Mouse (Mus musculus) hindbrain, embryonic 16.5 days (tissue): Measurements from ENCODE around the gene 4930558C23Rik. TPM values are rescaled to one million over a fixed set of nuclear protein-coding genes. Genes with fewer than 3 reads are reported as not detected.
"Not testable (repeated sequence)": the region's sequence is repeated elsewhere in the genome, so short reads cannot be mapped to it uniquely, and the experiment has no call there.

Experiments used
- ATAC-seq: fragments of 200-750 bp; cut with Nextera tagmentation; 2 replicates; pipeline ENCODE4 v1.8.0; 2017; ENCODE audit warnings: moderate TSS enrichment, moderate library complexity
- H3K27ac ChIP-seq: fragments of 300-500 bp; sonication (generic); 2 replicates; pipeline ENCODE4 v1.5.1; 2014; ENCODE audit warnings: low read depth, mild to moderate bottlenecking, control low read depth, low read length, moderate library complexity
- H3K27me3 ChIP-seq: fragments of 300-500 bp; sonication (generic); replicated peaks from 2 replicates; pipeline ENCODE4 v1.6.1; 2014; ENCODE audit warnings: low read length; ENCODE audit not compliant: control insufficient read depth, insufficient read depth
- H3K36me3 ChIP-seq: fragments of 300-500 bp; sonication (generic); 2 replicates; pipeline ENCODE4 v1.6.1; 2014; ENCODE audit warnings: mild to moderate bottlenecking, low read length, moderate library complexity, mixed read lengths; ENCODE audit not compliant: control insufficient read depth, insufficient read depth
- H3K4me1 ChIP-seq: fragments of 300-500 bp; sonication (generic); 2 replicates; pipeline ENCODE4 v1.6.1; 2014; ENCODE audit warnings: low read depth, low read length; ENCODE audit not compliant: control insufficient read depth, insufficient read depth
- H3K4me2 ChIP-seq: fragments of 300-500 bp; sonication (generic); 2 replicates; pipeline ENCODE4 v1.6.1; 2014; ENCODE audit warnings: mild to moderate bottlenecking, low read length, control low read depth, moderate library complexity
- H3K4me3 ChIP-seq: fragments of 300-500 bp; sonication (generic); 2 replicates; pipeline ENCODE4 v1.5.1; 2014; ENCODE audit warnings: mild to moderate bottlenecking, low read length, control low read depth, moderate library complexity
- H3K9ac ChIP-seq: fragments of 300-500 bp; sonication (generic); 2 replicates; pipeline ENCODE4 v1.6.1; 2014; ENCODE audit warnings: low read depth, mild to moderate bottlenecking, control low read depth, low read length, moderate library complexity
- H3K9me3 ChIP-seq: fragments of 300-500 bp; sonication (generic); 2 replicates; pipeline ENCODE4 v1.6.1; 2014; ENCODE audit warnings: mild to moderate bottlenecking, low read length, moderate library complexity; ENCODE audit not compliant: control insufficient read depth
- WGBS: fragments of 180-500 bp; shearing (Covaris S2); extraction: QIAGEN DNeasy Blood & Tissue Kit; methylation state at CpG from one replicate; pipeline ENCODE4 v1.1.7; 2014; 5-methylcytosine and 5-hydroxymethylcytosine counted together
- polyA plus RNA-seq: library from polyadenylated mRNA; unstranded; fragments of >200 nt; fragmentation: Nextera tagmentation; extraction: Ambion mirVana; gene quantifications from 2 replicates; pipeline ENCODE4 v1.2.1, GENCODE M21; 2015

Gene 4930558C23Rik
- polyA plus RNA-seq: not detected in 2 replicates

GRCm38 (mm10) chr3:95402741-95403140 lies at the start of gene 4930558C23Rik:
4930558C23Rik (minus strand) TSS chr3:95402841.
- H3K4me2 ChIP-seq: no peak within 1 kb of the TSS
- no peak within 1 kb of the TSS for H3K4me3 ChIP-seq
- H3K4me1 ChIP-seq: no peaks in the 10 kb centered on the region
- H3K36me3 ChIP-seq: no peaks in the 10 kb centered on the region
- H3K9ac ChIP-seq: no peak within 1 kb of the TSS
- H3K27me3 ChIP-seq: no peaks in the 10 kb centered on the region
- no peak for ATAC-seq
- 95% methylated on average over 3 of the region's 3 CpGs for WGBS
- H3K27ac ChIP-seq: no peak within 1 kb of the TSS
- H3K9me3 ChIP-seq: no peaks in the 10 kb centered on the region

- Histone ChIP-seq H3K4me1 (no peaks in the 10 kb centered on the region), H3K4me2 (no peak overlapping the region), H3K27me3 (no peaks in the 10 kb centered on the region), H3K4me3 (no peak overlapping the region), H3K27ac (no peak overlapping the region), H3K36me3 (peaks cover 5% of the 10 kb centered on the region), H3K9ac (no peak overlapping the region), H3K9me3 (no peaks in the 10 kb centered on the region)
- 94% methylated on average over 3 of the region's 3 CpGs for WGBS
- ATAC-seq: no peak
These were observed 48.3 kb upstream of the 4930558C23Rik start for GRCm38 (mm10) chr3:95450915-95451314.

- H3K27me3 ChIP-seq: no peaks in the 10 kb centered on the region
- H3K9me3 ChIP-seq: no peaks in the 10 kb centered on the region
- peaks cover 5% of the 10 kb centered on the region for H3K36me3 ChIP-seq
- no peaks in the 10 kb centered on the region for H3K4me1 ChIP-seq
- 56% methylated on average over 1 of the region's 1 CpGs for WGBS
- no peak overlapping the region for H3K9ac ChIP-seq
- H3K27ac ChIP-seq: no peak overlapping the region
- H3K4me3 ChIP-seq: no peak overlapping the region
- H3K4me2 ChIP-seq: no peak overlapping the region
- ATAC-seq: no peak
These were observed 47.8 kb upstream of the 4930558C23Rik start for GRCm38 (mm10) chr3:95450408-95450807.

GRCm38 (mm10) chr3:95445311-95445710 lies 42.7 kb upstream of the 4930558C23Rik start:
- H3K4me1 ChIP-seq: no peaks in the 10 kb centered on the region
- no peak overlapping the region for H3K4me2 ChIP-seq
- H3K36me3 ChIP-seq: peaks cover 5% of the 10 kb centered on the region; the same call in 1 of the 2 replicates
- H3K9me3 ChIP-seq: no peaks in the 10 kb centered on the region
- H3K27me3 ChIP-seq: no peaks in the 10 kb centered on the region
- no peak overlapping the region for H3K4me3 ChIP-seq
- no peak for ATAC-seq
- 81% methylated on average over 4 of the region's 4 CpGs for WGBS
- H3K27ac ChIP-seq: no peak overlapping the region
- H3K9ac ChIP-seq: no peak overlapping the region

GRCm38 (mm10) chr3:95442406-95443117 lies 39.9 kb upstream of the 4930558C23Rik start:
- H3K27ac ChIP-seq: no peak overlapping the region
- 98% methylated on average over 5 of the region's 5 CpGs for WGBS
- no peaks in the 10 kb centered on the region for H3K27me3 ChIP-seq
- no peak overlapping the region for H3K9ac ChIP-seq
- H3K4me1 ChIP-seq: no peaks in the 10 kb centered on the region
- no peak overlapping the region for H3K4me3 ChIP-seq
- H3K36me3 ChIP-seq: peaks cover 3% of the 10 kb centered on the region; the same call in 1 of the 2 replicates
- H3K9me3 ChIP-seq: no peaks in the 10 kb centered on the region
- ATAC-seq: no peak
- no peak overlapping the region for H3K4me2 ChIP-seq

- H3K27ac ChIP-seq: no peak overlapping the region
- no peak overlapping the region for H3K4me3 ChIP-seq
- ATAC-seq: no peak
- H3K9ac ChIP-seq: no peak overlapping the region
- H3K4me1 ChIP-seq: peaks cover 4% of the 10 kb centered on the region; the same call in 1 of the 2 replicates
- peaks cover 3% of the 10 kb centered on the region; the same call in 1 of the 2 replicates for H3K36me3 ChIP-seq
- no peaks in the 10 kb centered on the region for H3K27me3 ChIP-seq
- H3K4me2 ChIP-seq: no peak overlapping the region
- H3K9me3 ChIP-seq: no peaks in the 10 kb centered on the region
These were observed 37.0 kb upstream of the 4930558C23Rik start for GRCm38 (mm10) chr3:95439670-95440069.

GRCm38 (mm10) chr3:95438636-95439035 lies 36.0 kb upstream of the 4930558C23Rik start:
- H3K4me2 ChIP-seq, H3K9ac ChIP-seq, H3K9me3 ChIP-seq, H3K4me1 ChIP-seq, ATAC-seq, H3K27ac ChIP-seq, H3K4me3 ChIP-seq, H3K27me3 ChIP-seq, H3K36me3 ChIP-seq: not testable (repeated sequence)
- WGBS: 96% methylated on average over 4 of the region's 4 CpGs

- Histone ChIP-seq H3K9ac (no peak overlapping the region), H3K4me1 (peaks cover 4% of the 10 kb centered on the region; the same call in 1 of the 2 replicates), H3K4me2 (peak overlapping the region; percentile 83; the same call in 1 of the 2 replicates), H3K36me3 (peaks cover 3% of the 10 kb centered on the region; the same call in 1 of the 2 replicates), H3K27ac (no peak overlapping the region), H3K27me3 (no peaks in the 10 kb centered on the region), H3K9me3 (no peaks in the 10 kb centered on the region), H3K4me3 (no peak overlapping the region; the same call in 1 of the 2 replicates)
- WGBS: 38% methylated on average over 1 of the region's 1 CpGs
- ATAC-seq: no peak
These were observed 32.9 kb upstream of the 4930558C23Rik start for GRCm38 (mm10) chr3:95435561-95435960.

- H3K27ac ChIP-seq: no peak overlapping the region
- peaks cover 4% of the 10 kb centered on the region; the same call in 1 of the 2 replicates for H3K4me1 ChIP-seq
- H3K9me3 ChIP-seq: no peaks in the 10 kb centered on the region
- no peaks in the 10 kb centered on the region for H3K27me3 ChIP-seq
- H3K36me3 ChIP-seq: peaks cover 3% of the 10 kb centered on the region; the same call in 1 of the 2 replicates
- peak overlapping the region; percentile 90 for H3K9ac ChIP-seq
- under 1% methylated on average over 7 of the region's 7 CpGs for WGBS
- H3K4me2 ChIP-seq: peak overlapping the region; percentile 83
- peak overlapping the region; percentile 90 for H3K4me3 ChIP-seq
- no peak for ATAC-seq
These were observed 32.3 kb upstream of the 4930558C23Rik start for GRCm38 (mm10) chr3:95434983-95435370.
